Mouse (Mus musculus) kidney, adult 2 months (tissue): ENCODE measurements around the gene Fkbp5.

Experiments
- CTCF ChIP-seq: fragments of 200-500 bp; conservative IDR thresholded peaks from 2 replicates; pipeline ENCODE4 v1.5.1; 2011; ENCODE audit warnings: low read depth, mild to moderate bottlenecking, control low read depth, low read length, moderate library complexity, mixed read lengths; ENCODE audit not compliant: insufficient read depth, insufficient read length
- POLR2A ChIP-seq: fragments of 200-500 bp; IDR thresholded peaks from one replicate; pipeline ENCODE4 v1.6.1; 2011; ENCODE audit warnings: low read depth, low read length, control low read depth

DNA sequence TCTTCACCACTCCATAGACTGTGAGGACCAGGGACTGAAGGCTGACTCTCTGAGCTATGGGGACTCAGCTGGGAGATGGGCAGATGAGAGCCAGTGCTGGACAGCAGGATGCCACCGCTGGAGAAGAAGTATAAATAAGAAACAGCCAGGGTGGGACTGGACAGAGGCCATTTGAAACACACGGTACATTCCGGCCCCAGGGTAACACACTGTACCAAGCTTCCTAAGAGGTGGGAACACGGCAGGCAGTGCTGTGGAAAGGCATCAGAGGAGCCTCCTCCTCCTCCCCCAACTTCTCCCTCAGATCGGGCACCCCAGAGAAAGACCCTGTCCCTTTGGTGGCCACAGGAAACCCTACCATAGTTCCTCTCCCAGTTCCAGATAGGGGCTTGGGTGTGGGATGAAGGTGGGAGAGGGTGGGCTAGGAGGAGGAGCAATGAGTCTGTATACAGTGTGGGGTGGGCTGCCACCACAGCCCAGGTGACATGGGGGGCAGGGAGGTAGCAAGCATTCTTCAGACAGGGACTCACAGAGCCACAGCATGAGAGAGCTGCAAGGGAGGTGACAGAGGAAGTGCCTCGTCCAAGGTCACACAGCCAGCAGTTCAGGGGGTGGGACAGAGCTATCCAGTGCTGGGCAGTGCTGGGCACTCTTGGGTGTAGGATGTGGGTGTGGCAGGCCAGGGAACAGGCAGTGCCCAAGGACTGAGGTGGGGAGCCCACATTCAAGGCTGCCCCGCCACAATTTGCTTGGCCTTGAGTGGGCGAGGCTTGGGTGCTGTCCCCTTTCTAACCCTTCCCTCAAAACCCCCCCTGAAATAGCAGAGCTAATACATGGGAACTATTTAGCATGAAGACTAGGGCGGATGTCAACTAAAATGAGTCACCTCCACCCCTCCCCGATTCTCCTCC is 1.6 kb downstream of the Fkbp5 start:
- TF ChIP-seq CTCF (no peak), POLR2A (no peak)
